Mouse (Mus musculus) megakaryocyte, embryonic 14.5 days (primary cell): Measurements from ENCODE around the gene Zdhhc11. TPM values are rescaled to one million over a fixed set of nuclear protein-coding genes. Genes with fewer than 3 reads are reported as not detected.
A peak's percentile ranks its signal among the peaks of the same experiment; 100 is the strongest.

Experiments used
- H3K27me3 ChIP-seq: replicated peaks from 2 replicates; pipeline ENCODE3; 2012; ENCODE audit warnings: inconsistent platforms
- H3K36me3 ChIP-seq: replicated peaks from 2 replicates; pipeline ENCODE3; 2012; ENCODE audit warnings: low read length, inconsistent platforms, mixed read lengths
- H3K4me1 ChIP-seq: 2 replicates; pipeline ENCODE4 v1.6.1; 2012; ENCODE audit warnings: inconsistent platforms
- H3K4me3 ChIP-seq: replicated peaks from 2 replicates; pipeline ENCODE3; 2012; ENCODE audit warnings: moderate library complexity, mild to moderate bottlenecking, inconsistent platforms
- H3K9me3 ChIP-seq: 2 replicates; pipeline ENCODE4 v1.6.1; 2012; ENCODE audit warnings: inconsistent platforms
- FLI1 ChIP-seq: IDR thresholded peaks from 2 replicates; pipeline ENCODE4 v1.6.1; 2012; ENCODE audit warnings: low read length, inconsistent platforms, mixed read lengths
- GATA1 ChIP-seq: IDR thresholded peaks from 3 replicates; pipeline ENCODE4 v1.6.1; 2012; ENCODE audit warnings: mixed read lengths, low read length, inconsistent platforms, borderline replicate concordance
- polyA plus RNA-seq: library from polyadenylated mRNA; stranded (reverse); fragments of >175 nt; gene quantifications from 2 replicates; pipeline ENCODE4 v1.2.3, GENCODE M21; 2012; ENCODE audit warnings: low replicate concordance; ENCODE audit not compliant: insufficient read depth

The Zdhhc11 gene
- polyA plus RNA-seq, 1 experiment: not detected

GRCm38 (mm10) chr13:73960117-73960652, 3.5 kb upstream of the Zdhhc11 start:
- H3K4me3 ChIP-seq: no peak overlapping the region
- peaks cover 11% of the 10 kb centered on the region for H3K4me1 ChIP-seq
- no peak for TF ChIP-seq GATA1
- no peak for TF ChIP-seq FLI1
- H3K27me3 ChIP-seq: peaks cover 8% of the 10 kb centered on the region
- H3K9me3 ChIP-seq: no peaks in the 10 kb centered on the region
- H3K36me3 ChIP-seq: peaks cover 66% of the 10 kb centered on the region

DNA sequence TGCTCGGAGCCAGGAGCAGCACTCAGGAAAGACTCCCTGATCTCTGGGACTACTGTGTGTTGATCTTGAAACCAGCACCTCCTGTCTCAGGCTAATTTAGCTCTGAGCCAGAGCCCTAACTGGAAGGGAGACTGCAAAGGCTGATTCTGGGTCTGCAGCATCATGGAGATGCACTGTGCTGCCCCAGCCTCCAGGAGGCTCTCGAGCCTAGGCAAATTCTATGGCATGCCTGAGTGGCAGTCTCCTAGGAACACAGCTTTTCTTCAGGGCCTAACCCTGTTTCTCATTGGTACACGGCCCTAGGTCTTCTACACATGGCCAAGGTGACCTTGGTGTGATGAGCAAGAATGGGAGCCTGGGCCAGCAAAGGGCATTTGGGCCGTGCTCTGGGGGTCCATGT, 2.5 kb upstream of the Zdhhc11 start:
- Histone ChIP-seq H3K9me3 (no peaks in the 10 kb centered on the region), H3K27me3 (peaks cover 17% of the 10 kb centered on the region), H3K4me1 (peaks cover under 1% of the 10 kb centered on the region), H3K4me3 (no peak overlapping the region), H3K36me3 (peaks cover 56% of the 10 kb centered on the region)
- TF ChIP-seq FLI1: no peak
- no peak for TF ChIP-seq GATA1

GRCm38 (mm10) chr13:73970545-73971448, 7.1 kb downstream of the Zdhhc11 start:
- TF ChIP-seq FLI1: no peak
- no peak for TF ChIP-seq GATA1
- H3K4me3 ChIP-seq: peak overlapping the region; percentile 62
- peaks cover 3% of the 10 kb centered on the region for H3K9me3 ChIP-seq
- H3K27me3 ChIP-seq: peaks cover 55% of the 10 kb centered on the region
- H3K4me1 ChIP-seq: peaks cover 17% of the 10 kb centered on the region
- no peaks in the 10 kb centered on the region for H3K36me3 ChIP-seq

DNA sequence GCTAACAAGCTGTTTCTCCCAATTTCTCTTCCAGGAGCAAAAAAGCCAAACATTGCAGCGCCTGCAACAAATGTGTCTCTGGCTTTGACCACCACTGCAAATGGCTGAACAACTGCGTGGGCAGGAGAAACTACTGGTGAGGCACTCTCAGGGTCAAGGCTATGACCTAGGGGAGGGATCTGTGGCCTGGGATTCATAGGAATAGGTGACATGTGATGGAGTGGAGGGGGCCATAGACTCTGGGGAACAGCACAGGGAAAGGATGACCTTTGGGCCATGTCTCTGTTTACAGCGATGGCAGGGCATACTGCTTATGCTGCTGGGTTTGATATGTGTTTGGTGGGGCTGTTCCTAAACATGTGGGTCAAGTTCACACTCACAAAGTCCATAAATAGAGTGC, 10.9 kb downstream of the Zdhhc11 start:
- TF ChIP-seq FLI1 (no peak), GATA1 (no peak)
- Histone ChIP-seq H3K27me3 (peaks cover 48% of the 10 kb centered on the region), H3K4me3 (no peak overlapping the region), H3K9me3 (no peaks in the 10 kb centered on the region), H3K36me3 (no peaks in the 10 kb centered on the region), H3K4me1 (peaks cover 17% of the 10 kb centered on the region)

DNA sequence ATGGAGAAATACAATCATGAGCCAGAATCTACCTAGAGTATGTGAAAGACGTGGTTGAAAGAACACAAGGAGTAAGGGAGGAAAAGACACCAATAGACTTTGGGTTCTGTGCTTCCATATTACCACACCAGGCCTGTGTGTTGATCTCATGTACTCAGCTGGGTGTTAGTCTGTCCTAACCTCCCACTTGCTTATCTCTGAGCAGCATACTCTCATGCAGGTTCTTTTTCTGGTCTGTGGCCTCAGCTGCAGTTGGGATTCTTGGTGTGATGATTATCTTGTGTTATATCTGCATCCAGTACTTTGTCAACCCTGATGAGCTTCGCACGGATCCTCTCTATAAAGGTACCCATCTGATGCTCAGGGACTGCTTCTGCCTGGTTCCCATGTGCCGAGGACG, 13.3 kb downstream of the Zdhhc11 start:
- H3K27me3 ChIP-seq: peaks cover 54% of the 10 kb centered on the region
- H3K4me3 ChIP-seq: no peak overlapping the region
- no peaks in the 10 kb centered on the region for H3K36me3 ChIP-seq
- TF ChIP-seq FLI1: no peak
- no peak for TF ChIP-seq GATA1
- H3K9me3 ChIP-seq: no peaks in the 10 kb centered on the region
- H3K4me1 ChIP-seq: peaks cover 3% of the 10 kb centered on the region; the same call in 1 of the 2 replicates

GRCm38 (mm10) chr13:73990325-73990724, 26.7 kb downstream of the Zdhhc11 start:
- Histone ChIP-seq H3K4me1 (no peaks in the 10 kb centered on the region), H3K4me3 (no peak overlapping the region), H3K36me3 (no peaks in the 10 kb centered on the region), H3K9me3 (no peaks in the 10 kb centered on the region), H3K27me3 (peaks cover 17% of the 10 kb centered on the region)
- TF ChIP-seq FLI1 (no peak), GATA1 (no peak)

DNA sequence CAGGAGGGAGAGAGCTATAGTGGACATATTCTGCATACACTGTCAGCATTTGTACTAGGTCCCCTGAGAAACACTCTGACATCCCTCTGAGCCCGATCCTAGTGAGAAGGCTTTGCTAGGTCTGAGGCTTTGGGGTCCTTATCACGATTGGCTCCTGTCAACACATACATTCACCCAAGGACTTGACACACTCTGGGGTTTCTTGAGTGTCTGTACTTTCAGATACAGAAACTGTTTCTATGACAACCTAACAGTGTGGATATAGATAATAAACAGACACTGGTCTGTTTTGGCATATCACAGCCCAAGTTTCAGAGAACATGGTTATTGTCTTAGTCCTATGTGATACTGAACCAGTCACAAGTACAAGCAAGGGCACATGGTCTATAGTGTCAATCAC, 27.1 kb downstream of the Zdhhc11 start:
- no peak overlapping the region for H3K4me3 ChIP-seq
- H3K27me3 ChIP-seq: peaks cover 15% of the 10 kb centered on the region
- no peaks in the 10 kb centered on the region for H3K36me3 ChIP-seq
- TF ChIP-seq GATA1: no peak
- TF ChIP-seq FLI1: no peak
- no peaks in the 10 kb centered on the region for H3K9me3 ChIP-seq
- no peaks in the 10 kb centered on the region for H3K4me1 ChIP-seq

GRCm38 (mm10) chr13:73991267-73991666, 27.6 kb downstream of the Zdhhc11 start:
- no peaks in the 10 kb centered on the region for H3K4me1 ChIP-seq
- TF ChIP-seq FLI1 (no peak), GATA1 (no peak)
- no peaks in the 10 kb centered on the region for H3K9me3 ChIP-seq
- no peak overlapping the region for H3K4me3 ChIP-seq
- peaks cover 18% of the 10 kb centered on the region for H3K27me3 ChIP-seq
- no peaks in the 10 kb centered on the region for H3K36me3 ChIP-seq

- Histone ChIP-seq H3K4me1 (no peaks in the 10 kb centered on the region), H3K27me3 (peaks cover 33% of the 10 kb centered on the region), H3K9me3 (no peaks in the 10 kb centered on the region), H3K36me3 (no peaks in the 10 kb centered on the region), H3K4me3 (no peak overlapping the region)
- TF ChIP-seq GATA1: no peak
- no peak for TF ChIP-seq FLI1
Observed at GRCm38 (mm10) chr13:73996456-73996855, 32.8 kb downstream of the Zdhhc11 start.

DNA sequence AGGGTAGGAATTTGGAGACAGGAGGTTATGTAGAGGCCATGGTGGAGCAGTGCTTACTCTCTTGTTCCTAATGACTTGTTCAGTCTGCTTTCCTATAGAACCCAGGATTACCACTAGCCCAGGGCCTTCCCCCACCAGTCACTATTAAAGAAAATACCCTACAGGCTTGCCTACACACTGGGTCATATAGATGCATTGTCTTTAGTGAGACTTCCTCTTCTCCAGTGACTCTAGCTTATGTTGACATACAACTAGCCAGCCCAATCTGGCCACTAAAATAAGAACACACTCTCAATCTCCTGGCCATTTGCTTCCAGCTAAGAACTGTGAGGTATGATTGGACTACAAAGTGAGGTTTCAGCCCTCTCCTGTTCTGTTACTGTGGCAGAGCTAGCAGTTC, 36.9 kb downstream of the Zdhhc11 start:
- H3K4me1 ChIP-seq: no peaks in the 10 kb centered on the region
- H3K4me3 ChIP-seq: no peak overlapping the region
- H3K9me3 ChIP-seq: no peaks in the 10 kb centered on the region
- TF ChIP-seq GATA1 (no peak), FLI1 (no peak)
- peaks cover 41% of the 10 kb centered on the region for H3K27me3 ChIP-seq
- H3K36me3 ChIP-seq: no peaks in the 10 kb centered on the region
